16 mouse cellular contexts compared by ENCODE assay signal in genomic region chr11:115643265-115643664, GRCm38 (mm10). TPM values are rescaled to one million over a fixed set of nuclear protein-coding genes. Genes with fewer than 3 reads are reported as not detected.
DNase-seq lines count a peak whose midpoint lies in the region; ATAC-seq and TF ChIP-seq lines count a peak whose summit lies in the region.
"Had no signal": no experiment of that assay in that cellular context is flagged by ENCODE, and none has a peak within 500 bp of the region (broad histone marks: within the 10 kb centered on the region; RNA-seq: fewer than 3 reads in every experiment).

No protein-coding gene starts in this region.

- no peaks in the 10 kb centered on the region for H3K9me3 ChIP-seq in ES-Bruce4 (replicated peaks; ENCODE audit: control insufficient read depth, insufficient read depth, low read length, poor library complexity, severe bottlenecking)
- no peaks in the 10 kb centered on the region for H3K9me3 ChIP-seq in forebrain, embryonic 16.5 days (ENCODE audit: control insufficient read depth, low read length)
- H3K9me3 ChIP-seq: embryonic facial prominence, embryonic 12.5 days; lung, embryonic 15.5 days had no signal

- no peak for TF ChIP-seq POLR2A in ES-Bruce4 (IDR thresholded peaks at IDR 0.05; ENCODE audit: insufficient read depth, low read length)
- TF ChIP-seq POLR2A in thymus, adult 2 months (IDR thresholded peaks at IDR 0.05; ENCODE audit: control insufficient read depth, extremely low read depth, insufficient read depth, low read length, poor library complexity), result no peak

- no peaks in the 10 kb centered on the region for H3K27me3 ChIP-seq in ES-Bruce4 (ENCODE audit: control insufficient read depth, insufficient read depth, low read length, poor library complexity, severe bottlenecking)
- H3K27me3 ChIP-seq in thymus, adult 2 months (ENCODE audit: control insufficient read depth, insufficient read depth, low read length), result no peaks in the 10 kb centered on the region
- no peaks in the 10 kb centered on the region for H3K27me3 ChIP-seq in forebrain, embryonic 16.5 days (replicated peaks; ENCODE audit: control insufficient read depth, insufficient read depth, low read length)
- H3K27me3 ChIP-seq: embryonic facial prominence, embryonic 12.5 days; lung, embryonic 15.5 days had no signal

- peak overlapping the region; percentile 9 for H3K27ac ChIP-seq in ES-Bruce4 (ENCODE audit: insufficient read depth, low read length)
- H3K27ac ChIP-seq in thymus, adult 2 months (ENCODE audit: control insufficient read depth, insufficient read depth, low read length), result peak overlapping the region; percentile 66
- no peak overlapping the region for H3K27ac ChIP-seq in forebrain, embryonic 16.5 days (ENCODE audit: low read length)
- H3K27ac ChIP-seq: embryonic facial prominence, embryonic 12.5 days; hindbrain, embryonic 14.5 days; lung, embryonic 15.5 days had no signal

- no peak overlapping the region for H3K4me3 ChIP-seq in ES-Bruce4 (ENCODE audit: low read depth, low read length)
- no peak overlapping the region for H3K4me3 ChIP-seq in thymus, adult 2 months (ENCODE audit: control insufficient read depth, insufficient read depth, low read length)
- H3K4me3 ChIP-seq in forebrain, embryonic 16.5 days (replicated peaks; ENCODE audit: low read length), result no peak overlapping the region
- H3K4me3 ChIP-seq: embryonic facial prominence, embryonic 12.5 days; lung, embryonic 15.5 days had no signal

- no peaks in the 10 kb centered on the region for H3K36me3 ChIP-seq in ES-Bruce4 (ENCODE audit: control insufficient read depth, insufficient read depth, low read length, poor library complexity, severe bottlenecking)
- peaks cover 4% of the 10 kb centered on the region; the same call in 1 of the 2 replicates for H3K36me3 ChIP-seq in thymus, adult 2 months (ENCODE audit: control insufficient read depth, insufficient read depth, low read length)
- H3K36me3 ChIP-seq in forebrain, embryonic 16.5 days (ENCODE audit: control insufficient read depth, insufficient read depth), result peaks cover 7% of the 10 kb centered on the region; the same call in 1 of the 2 replicates

- 10% methylated on average over 10 of the region's 10 CpGs for WGBS in thymus, adult 2 months
- WGBS in forebrain, embryonic 16.5 days, result 68% methylated on average over 10 of the region's 10 CpGs

- no peak overlapping the region for H3K9ac ChIP-seq in ES-Bruce4 (ENCODE audit: low read depth, poor library complexity, severe bottlenecking)
- no peak overlapping the region for H3K9ac ChIP-seq in forebrain, embryonic 16.5 days (replicated peaks; ENCODE audit: low read depth, low read length)
- H3K9ac ChIP-seq: embryonic facial prominence, embryonic 12.5 days; hindbrain, embryonic 14.5 days; lung, embryonic 15.5 days had no signal

- peaks cover 18% of the 10 kb centered on the region for H3K4me1 ChIP-seq in ES-Bruce4 (ENCODE audit: control insufficient read depth, insufficient read depth, low read length)
- peaks cover 52% of the 10 kb centered on the region for H3K4me1 ChIP-seq in thymus, adult 2 months (replicated peaks; ENCODE audit: control insufficient read depth, insufficient read depth, low read length)
- no peaks in the 10 kb centered on the region for H3K4me1 ChIP-seq in forebrain, embryonic 16.5 days (replicated peaks; ENCODE audit: control insufficient read depth, insufficient read depth, low read length)

- 0 out of 2 replicates have a peak, but pooled peaks have one; percentile 32 for ATAC-seq in megakaryocyte, adult 5-6 weeks (ENCODE audit: poor library complexity, severe bottlenecking)
- ATAC-seq in erythroblast, adult 5-6 weeks (replicated peaks; ENCODE audit: low FRiP score, poor library complexity, severe bottlenecking), result no peak
- no peak for ATAC-seq in inflammation-experienced regulatory T-cells, adult 6 months
- ATAC-seq in forebrain, embryonic 16.5 days, result no peak

- TF ChIP-seq CTCF in ES-Bruce4 (IDR thresholded peaks at IDR 0.05; ENCODE audit: low read depth, low read length), result no peak
- no peak for TF ChIP-seq CTCF in thymus, adult 2 months (IDR thresholded peaks at IDR 0.05; ENCODE audit: borderline replicate concordance, control insufficient read depth, extremely low read depth, insufficient read depth, low read length, poor library complexity)

- no peak overlapping the region for H3K4me2 ChIP-seq in forebrain, embryonic 16.5 days (ENCODE audit: low read length)
- H3K4me2 ChIP-seq: embryonic facial prominence, embryonic 12.5 days; hindbrain, embryonic 14.5 days; liver, embryonic 11.5 days; lung, embryonic 15.5 days had no signal

- no peak for TF ChIP-seq EP300 in ES-Bruce4 (IDR thresholded peaks at IDR 0.05; ENCODE audit: insufficient read depth, low read depth, low read length)

- peak; percentile 77 for DNase-seq in CD4-positive, CD25-positive, alpha-beta regulatory T cell, adult 2 months (ENCODE audit: low read depth, low spot score)
- DNase-seq in thymus, adult 2 months, result peak; percentile 80
- no peak for DNase-seq in embryo, embryonic 9.5 days (ENCODE audit: extremely low spot score)
- DNase-seq: adrenal gland, postnatal 36 days; cerebellum, postnatal 25 days; kidney, adult 11 months; kidney, postnatal 25 days had no signal

RNA-seq across cellular contexts. Expression of gene Slc25a19, which starts 15.2 kb away (rescaled TPM):
- polyA plus RNA-seq in ES-Bruce4 (2011; ENCODE audit: insufficient read depth, insufficient read length, low read depth, missing spikeins), result 34.7 and 35.8 TPM in 2 replicates
- total RNA-seq in megakaryocyte, adult 5-6 weeks (2015), result 5.7 and 8.0 TPM in 2 replicates
- 13.7 and 25.5 TPM in 2 replicates for total RNA-seq in megakaryocyte, adult 5-6 weeks (2017)
- polyA plus RNA-seq in thymus, adult 2 months (2012; rRNA removed), result 98.5 and 98.6 TPM in 2 replicates
- 1.7 and 5.0 TPM in 2 replicates for total RNA-seq in erythroblast, adult 5-6 weeks (2015; ENCODE audit: low replicate concordance)
- total RNA-seq in erythroblast, adult 5-6 weeks (2017; ENCODE audit: low replicate concordance), result 7.4 and 22.4 TPM in 2 replicates
- 10 to 100 TPM; 69.3 to 87.8 (median 80.1) TPM for polyA plus RNA-seq in inflammation-experienced regulatory T-cells, adult 6 months (2017; shearing (Covaris generic))
- 57.2 and 63.0 TPM in 2 replicates for polyA plus RNA-seq in forebrain, embryonic 16.5 days (2015; fragmentation: Nextera tagmentation; extraction: Ambion mirVana)

RNA-seq across cellular contexts. Expression of gene Mif4gd, which starts 30.5 kb away (rescaled TPM):
- polyA plus RNA-seq in ES-Bruce4 (2011; ENCODE audit: insufficient read depth, insufficient read length, low read depth, missing spikeins), result 50.4 and 55.0 TPM in 2 replicates
- total RNA-seq in megakaryocyte, adult 5-6 weeks (2015), result 23.6 and 28.0 TPM in 2 replicates
- total RNA-seq in megakaryocyte, adult 5-6 weeks (2017), result 20.2 and 24.4 TPM in 2 replicates
- 188 and 215 TPM in 2 replicates for polyA plus RNA-seq in thymus, adult 2 months (2012; rRNA removed)
- 13.0 and 26.1 TPM in 2 replicates for total RNA-seq in erythroblast, adult 5-6 weeks (2015; ENCODE audit: low replicate concordance)
- 10.3 and 11.9 TPM in 2 replicates for total RNA-seq in erythroblast, adult 5-6 weeks (2017; ENCODE audit: low replicate concordance)
- polyA plus RNA-seq in inflammation-experienced regulatory T-cells, adult 6 months (2017; shearing (Covaris generic)), result 100 to 1,000 TPM; 192 to 274 (median 231) TPM
- 9.8 and 12.9 TPM in 2 replicates for polyA plus RNA-seq in forebrain, embryonic 16.5 days (2015; fragmentation: Nextera tagmentation; extraction: Ambion mirVana)

RNA-seq across cellular contexts. Expression of gene Gga3, which starts 39.4 kb away (rescaled TPM):
- polyA plus RNA-seq in ES-Bruce4 (2011; ENCODE audit: insufficient read depth, insufficient read length, low read depth, missing spikeins), result 69.3 and 79.4 TPM in 2 replicates
- total RNA-seq in megakaryocyte, adult 5-6 weeks (2015), result 30.8 and 34.0 TPM in 2 replicates
- 24.0 and 34.2 TPM in 2 replicates for total RNA-seq in megakaryocyte, adult 5-6 weeks (2017)
- polyA plus RNA-seq in thymus, adult 2 months (2012; rRNA removed), result 102 and 106 TPM in 2 replicates
- 7.9 and 12.3 TPM in 2 replicates for total RNA-seq in erythroblast, adult 5-6 weeks (2015; ENCODE audit: low replicate concordance)
- total RNA-seq in erythroblast, adult 5-6 weeks (2017; ENCODE audit: low replicate concordance), result 12.8 and 18.4 TPM in 2 replicates
- 10 to 100 TPM; 24.8 to 36.2 (median 35.0) TPM for polyA plus RNA-seq in inflammation-experienced regulatory T-cells, adult 6 months (2017; shearing (Covaris generic))
- 32.5 and 37.4 TPM in 2 replicates for polyA plus RNA-seq in forebrain, embryonic 16.5 days (2015; fragmentation: Nextera tagmentation; extraction: Ambion mirVana)

RNA-seq across cellular contexts. Expression of gene Mrps7, which starts 39.5 kb away (rescaled TPM):
- polyA plus RNA-seq in ES-Bruce4 (2011; ENCODE audit: insufficient read depth, insufficient read length, low read depth, missing spikeins), result 29.3 and 35.5 TPM in 2 replicates
- total RNA-seq in megakaryocyte, adult 5-6 weeks (2015), result 29.0 and 30.2 TPM in 2 replicates
- 11.7 and 29.8 TPM in 2 replicates for total RNA-seq in megakaryocyte, adult 5-6 weeks (2017)
- 24.5 and 25.0 TPM in 2 replicates for polyA plus RNA-seq in thymus, adult 2 months (2012; rRNA removed)
- 4.8 and 14.2 TPM in 2 replicates for total RNA-seq in erythroblast, adult 5-6 weeks (2015; ENCODE audit: low replicate concordance)
- 6.4 and 13.0 TPM in 2 replicates for total RNA-seq in erythroblast, adult 5-6 weeks (2017; ENCODE audit: low replicate concordance)
- 10 to 100 TPM; 22.9 to 31.7 (median 27.9) TPM for polyA plus RNA-seq in inflammation-experienced regulatory T-cells, adult 6 months (2017; shearing (Covaris generic))
- polyA plus RNA-seq in forebrain, embryonic 16.5 days (2015; fragmentation: Nextera tagmentation; extraction: Ambion mirVana), result 68.0 and 76.5 TPM in 2 replicates
